Mouse (Mus musculus) intestine, embryonic 14.5 days (tissue): ENCODE data around the gene Bckdk. TPM values are rescaled to one million over a fixed set of nuclear protein-coding genes. Genes with fewer than 3 reads are reported as not detected.
A peak's percentile ranks its signal among the peaks of the same experiment; 100 is the strongest.

Experiments used
- ATAC-seq: fragments of 200-750 bp; cut with Nextera tagmentation; replicated peaks from 2 replicates; pipeline ENCODE4 v1.8.0; 2017; ENCODE audit warnings: low read depth, moderate number of reproducible peaks, moderate TSS enrichment, moderate library complexity; ENCODE audit not compliant: low FRiP score, low TSS enrichment
- DNase-seq: peaks from one replicate; pipeline ENCODE4 v3.0.0-alpha.2; 2018; ENCODE audit warnings: low spot score
- H3K27ac ChIP-seq: fragments of 300-500 bp; sonication (generic); 2 replicates; pipeline ENCODE4 v1.5.1; 2014; ENCODE audit warnings: low read depth, mild to moderate bottlenecking, control low read depth
- H3K27me3 ChIP-seq: fragments of 300-500 bp; sonication (generic); replicated peaks from 2 replicates; pipeline ENCODE4 v1.6.1; 2014; ENCODE audit warnings: low read length, control low read depth; ENCODE audit not compliant: control insufficient read depth, insufficient read depth
- H3K36me3 ChIP-seq: fragments of 300-500 bp; sonication (generic); 2 replicates; pipeline ENCODE4 v1.6.1; 2014; ENCODE audit warnings: low read length, control low read depth; ENCODE audit not compliant: control insufficient read depth, insufficient read depth
- H3K4me1 ChIP-seq: fragments of 300-500 bp; sonication (generic); replicated peaks from 2 replicates; pipeline ENCODE4 v1.6.1; 2014; ENCODE audit warnings: low read length, control low read depth, mixed read lengths; ENCODE audit not compliant: control insufficient read depth, insufficient read depth
- H3K4me2 ChIP-seq: fragments of 300-500 bp; sonication (generic); 2 replicates; pipeline ENCODE4 v1.6.1; 2014; ENCODE audit warnings: low read length
- H3K4me3 ChIP-seq: fragments of 300-500 bp; sonication (generic); 2 replicates; pipeline ENCODE4 v1.5.1; 2014; ENCODE audit warnings: low read depth, low read length, control low read depth, mixed read lengths
- H3K9ac ChIP-seq: fragments of 300-500 bp; sonication (generic); 2 replicates; pipeline ENCODE4 v1.6.1; 2014; ENCODE audit warnings: mild to moderate bottlenecking, low read length
- H3K9me3 ChIP-seq: fragments of 300-500 bp; sonication (generic); 2 replicates; pipeline ENCODE4 v1.6.1; 2016; ENCODE audit warnings: low read length, control low read depth; ENCODE audit not compliant: control insufficient read depth
- WGBS: fragments of 180-500 bp; shearing (Covaris S2); extraction: QIAGEN DNeasy Blood & Tissue Kit; methylation state at CpG from one replicate; pipeline ENCODE4 v1.1.7; 2014; 5-methylcytosine and 5-hydroxymethylcytosine counted together
- polyA plus RNA-seq: library from polyadenylated mRNA; unstranded; fragments of >200 nt; fragmentation: Nextera tagmentation; extraction: Ambion mirVana; gene quantifications from 2 replicates; pipeline ENCODE4 v1.2.1, GENCODE M21; 2014

The Bckdk gene
- polyA plus RNA-seq, 1 experiment from 2014 or later = 188 TPM

- DNase-seq (no peak), ATAC-seq (no peak)
- no peak overlapping the region for H3K27ac ChIP-seq
- 68% methylated on average over 8 of the region's 8 CpGs for WGBS
- no peak overlapping the region for H3K4me2 ChIP-seq
- H3K9me3 ChIP-seq = no peaks in the 10 kb centered on the region
- H3K9ac ChIP-seq = no peak overlapping the region
- H3K4me3 ChIP-seq = no peak overlapping the region
- no peaks in the 10 kb centered on the region; the same call in 1 of the 2 replicates for H3K4me1 ChIP-seq
- no peaks in the 10 kb centered on the region for H3K27me3 ChIP-seq
- peaks cover 60% of the 10 kb centered on the region for H3K36me3 ChIP-seq
Observed at GRCm38 (mm10) chr7:127921516-127921915, 17.6 kb downstream of the Bckdk start.

GRCm38 (mm10) chr7:127922451-127923275 lies 18.8 kb downstream of the Bckdk start:
- H3K27ac ChIP-seq = 0 out of 2 replicates have a peak overlapping the region, but pooled peaks have one; percentile 22
- peaks cover 53% of the 10 kb centered on the region for H3K36me3 ChIP-seq
- whole genome bisulfite sequencing = 70% methylated on average over 6 of the region's 6 CpGs

GRCm38 (mm10) chr7:127923714-127924113 lies 19.8 kb downstream of the Bckdk start:
- H3K9me3 ChIP-seq = no peaks in the 10 kb centered on the region
- no peak overlapping the region for H3K9ac ChIP-seq
- ATAC-seq (no peak), DNase-seq (no peak)
- no peak overlapping the region for H3K4me3 ChIP-seq
- H3K4me2 ChIP-seq = no peak overlapping the region
- WGBS = 91% methylated on average over 5 of the region's 5 CpGs
- H3K27me3 ChIP-seq = no peaks in the 10 kb centered on the region
- peaks cover 53% of the 10 kb centered on the region for H3K36me3 ChIP-seq
- H3K4me1 ChIP-seq = no peaks in the 10 kb centered on the region; the same call in 1 of the 2 replicates
- no peak overlapping the region for H3K27ac ChIP-seq

More at GRCm38 (mm10) chr7:127922451-127923275, 18.8 kb downstream of the Bckdk start:
- H3K4me2 ChIP-seq = no peak overlapping the region
- no peak overlapping the region for H3K9ac ChIP-seq
- no peaks in the 10 kb centered on the region; the same call in 1 of the 2 replicates for H3K4me1 ChIP-seq
- no peak for DNase-seq
- H3K9me3 ChIP-seq = no peaks in the 10 kb centered on the region
- no peak overlapping the region for H3K4me3 ChIP-seq
- no peak for ATAC-seq
- no peaks in the 10 kb centered on the region for H3K27me3 ChIP-seq

GRCm38 (mm10) chr7:127925252-127925651 lies 21.4 kb downstream of the Bckdk start:
- WGBS = 55% methylated on average over 5 of the region's 5 CpGs
- Histone ChIP-seq H3K36me3 (peaks cover 53% of the 10 kb centered on the region), H3K27me3 (peaks cover 4% of the 10 kb centered on the region; the same call in 1 of the 2 replicates), H3K27ac (peak overlapping the region; percentile 73), H3K4me3 (no peak overlapping the region), H3K4me1 (no peaks in the 10 kb centered on the region; the same call in 1 of the 2 replicates), H3K9ac (no peak overlapping the region), H3K4me2 (no peak overlapping the region), H3K9me3 (no peaks in the 10 kb centered on the region)
- DNase-seq (peak; percentile 76), ATAC-seq (peak; percentile 71)

- H3K27me3 ChIP-seq = peaks cover 6% of the 10 kb centered on the region; the same call in 1 of the 2 replicates
- H3K4me2 ChIP-seq = no peak overlapping the region
- H3K4me3 ChIP-seq = no peak overlapping the region
- no peaks in the 10 kb centered on the region for H3K9me3 ChIP-seq
- ATAC-seq (no peak), DNase-seq (no peak)
- no peaks in the 10 kb centered on the region; the same call in 1 of the 2 replicates for H3K4me1 ChIP-seq
- H3K27ac ChIP-seq = peak overlapping the region; percentile 73
- H3K36me3 ChIP-seq = peaks cover 47% of the 10 kb centered on the region
- H3K9ac ChIP-seq = no peak overlapping the region
- 77% methylated on average over 8 of the region's 8 CpGs for WGBS
Observed at GRCm38 (mm10) chr7:127926066-127926465, 22.2 kb downstream of the Bckdk start.

GRCm38 (mm10) chr7:127926846-127927245 lies 23.0 kb downstream of the Bckdk start:
- Histone ChIP-seq H3K27ac (no peak overlapping the region), H3K9me3 (no peaks in the 10 kb centered on the region), H3K36me3 (peaks cover 42% of the 10 kb centered on the region), H3K9ac (no peak overlapping the region), H3K4me2 (no peak overlapping the region), H3K4me1 (peaks cover 7% of the 10 kb centered on the region; the same call in 1 of the 2 replicates), H3K27me3 (peaks cover 6% of the 10 kb centered on the region; the same call in 1 of the 2 replicates), H3K4me3 (no peak overlapping the region)
- DNase-seq (no peak), ATAC-seq (no peak)
- 78% methylated on average over 11 of the region's 11 CpGs for WGBS

GRCm38 (mm10) chr7:127927726-127928125 lies 23.8 kb downstream of the Bckdk start:
- Histone ChIP-seq H3K4me3 (no peak overlapping the region), H3K36me3 (peaks cover 38% of the 10 kb centered on the region), H3K4me2 (peak overlapping the region; percentile 40; the same call in 1 of the 2 replicates), H3K9me3 (no peaks in the 10 kb centered on the region), H3K27me3 (peaks cover 6% of the 10 kb centered on the region; the same call in 1 of the 2 replicates), H3K27ac (no peak overlapping the region), H3K9ac (no peak overlapping the region), H3K4me1 (peaks cover 9% of the 10 kb centered on the region; the same call in 1 of the 2 replicates)
- DNase-seq (no peak), ATAC-seq (no peak)
- WGBS = 90% methylated on average over 11 of the region's 11 CpGs

GRCm38 (mm10) chr7:127928596-127928995 lies 24.7 kb downstream of the Bckdk start:
- DNase-seq (no peak), ATAC-seq (no peak)
- H3K27ac ChIP-seq = no peak overlapping the region
- 48% methylated on average over 5 of the region's 5 CpGs for WGBS
- no peaks in the 10 kb centered on the region for H3K9me3 ChIP-seq
- H3K4me3 ChIP-seq = peak overlapping the region; percentile 37
- peak overlapping the region; percentile 40 for H3K4me2 ChIP-seq
- peaks cover 9% of the 10 kb centered on the region for H3K4me1 ChIP-seq
- H3K9ac ChIP-seq = peak overlapping the region; percentile 43; the same call in 1 of the 2 replicates
- peaks cover 6% of the 10 kb centered on the region; the same call in 1 of the 2 replicates for H3K27me3 ChIP-seq
- peaks cover 32% of the 10 kb centered on the region for H3K36me3 ChIP-seq
